Mouse (Mus musculus): Measurements from ENCODE around the gene Gprc6a.

Gprc6a gene

GRCm38 (mm10) chr10:51631411-51632136 lies at the start of gene Gprc6a:
Gprc6a (minus strand) TSS chr10:51631461.
- no peak for DNase-seq (ENCODE audit: low read depth, low spot score)

DNA sequence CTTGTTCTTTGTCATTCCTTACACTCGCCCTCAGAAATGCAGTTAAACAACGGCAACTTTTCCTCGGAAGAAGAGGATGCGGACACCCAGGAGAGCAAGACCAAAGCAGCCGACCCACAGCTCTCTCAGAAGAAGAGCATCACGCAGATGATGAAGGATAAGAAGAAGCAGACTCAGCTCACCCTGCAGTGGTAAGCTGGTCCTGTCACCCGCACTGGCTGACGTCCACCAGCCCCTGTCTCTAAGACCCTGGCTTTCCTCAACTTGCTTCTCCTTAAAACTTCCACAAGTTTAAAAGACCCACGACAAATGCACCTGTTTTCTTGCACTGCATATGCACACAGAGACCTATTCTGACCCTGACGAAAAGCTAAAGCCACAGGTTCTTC lies 47.0 kb upstream of the Gprc6a start:
- no peak for DNase-seq (ENCODE audit: low read depth, low spot score)

- no peak for DNase-seq (ENCODE audit: low read depth, low spot score)
Measured at GRCm38 (mm10) chr10:51677548-51678250, 46.4 kb upstream of the Gprc6a start, which contains the start of gene Rfx6. Rfx6 (plus strand) TSS chr10:51677756.

DNA sequence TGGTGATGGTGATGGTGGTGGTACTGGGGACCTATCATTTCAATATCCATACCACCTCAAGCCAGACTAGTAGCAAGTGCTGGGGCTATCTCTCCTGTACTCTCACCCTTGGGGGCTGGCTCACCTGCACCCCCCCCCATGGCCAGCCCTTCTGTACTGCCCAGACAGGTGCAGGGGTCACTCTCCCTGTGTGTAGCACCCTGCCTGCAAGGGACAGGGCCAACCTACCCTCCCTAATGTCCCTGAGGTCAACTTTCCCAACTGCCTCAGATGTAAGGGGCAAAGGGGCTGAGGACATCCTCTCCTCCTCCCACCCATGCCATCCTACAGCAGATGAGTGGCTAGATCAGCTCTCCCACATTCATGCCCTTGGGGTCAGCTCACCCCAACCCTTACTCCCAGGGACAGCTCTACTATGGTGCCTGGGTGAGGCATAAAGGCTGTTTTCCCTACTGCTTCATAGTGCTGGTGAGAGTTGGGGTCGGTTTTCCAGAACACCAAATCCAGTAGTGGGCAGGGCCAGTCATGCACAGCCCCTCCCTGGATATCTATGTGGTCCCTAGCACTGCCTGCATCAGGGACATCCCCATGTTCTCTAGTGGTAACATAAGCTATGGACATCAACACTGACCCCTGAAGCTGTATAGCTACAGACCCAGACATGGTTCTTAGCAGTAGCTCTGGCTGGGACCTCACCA lies 41.0 kb upstream of the Gprc6a start:
- DNase-seq (ENCODE audit: low read depth, low spot score): no peak

DNA sequence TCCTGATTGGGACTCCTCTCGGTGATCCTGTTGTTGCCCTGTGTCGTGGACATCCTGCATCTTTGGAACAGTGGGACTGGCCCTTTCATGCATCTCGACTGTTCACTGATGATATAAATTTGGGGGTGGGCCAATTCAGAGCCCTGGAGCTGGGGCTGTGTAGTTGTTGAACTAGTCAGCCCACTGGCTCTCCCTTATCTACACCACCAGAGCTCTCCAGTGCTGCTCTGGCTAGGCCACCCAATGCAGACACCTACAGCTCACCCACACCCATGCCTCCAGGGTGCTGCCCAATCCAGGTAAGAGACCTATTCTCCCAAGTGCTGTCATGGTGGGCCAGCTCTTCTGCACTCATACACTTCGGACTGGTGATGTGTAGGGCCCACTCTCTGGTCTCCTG lies 40.3 kb upstream of the Gprc6a start:
- DNase-seq (ENCODE audit: low read depth, low spot score): no peak

- DNase-seq (ENCODE audit: low read depth, low spot score): no peak
Measured at GRCm38 (mm10) chr10:51669334-51669733, 38.1 kb upstream of the Gprc6a start.

DNA sequence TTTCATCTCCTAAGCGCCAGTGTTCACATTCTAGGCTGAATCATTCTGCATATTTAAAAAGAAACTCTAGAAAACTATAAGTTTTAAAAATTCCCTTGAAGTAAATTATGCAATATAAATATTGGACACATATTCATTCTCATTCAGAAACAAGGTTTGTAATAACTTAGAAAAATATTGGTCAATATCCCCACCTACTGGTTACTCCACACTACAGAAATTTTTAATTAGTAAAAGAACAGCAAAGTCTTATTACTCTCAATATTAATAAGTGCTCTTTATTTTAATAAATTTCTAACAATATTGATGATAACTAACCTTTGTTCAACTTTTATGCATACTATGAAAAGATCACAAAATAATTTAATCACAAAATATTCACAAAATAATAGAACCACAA lies 26.1 kb upstream of the Gprc6a start:
- no peak for DNase-seq (ENCODE audit: low read depth, low spot score)

GRCm38 (mm10) chr10:51649506-51650221 lies 18.4 kb upstream of the Gprc6a start:
- DNase-seq (ENCODE audit: low read depth, low spot score): no peak

DNA sequence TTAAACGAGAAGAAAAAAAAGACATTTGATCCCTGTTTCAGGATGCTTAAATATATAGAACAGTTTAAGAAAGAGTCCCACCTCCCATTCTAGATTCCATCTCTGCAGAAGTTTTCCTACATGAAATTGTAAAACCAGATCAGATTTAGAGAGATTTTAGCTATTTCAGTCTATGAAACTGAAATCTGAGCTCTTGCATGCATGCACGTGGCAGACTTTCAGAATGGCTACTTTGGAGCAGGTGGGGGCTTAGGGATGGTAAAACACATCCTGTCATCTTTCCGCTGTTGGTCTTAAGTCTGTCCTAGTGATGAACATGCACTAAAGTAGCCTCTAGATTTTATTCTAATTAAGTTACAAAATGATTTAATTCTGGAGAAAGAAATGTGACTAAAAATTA lies 10.1 kb downstream of the Gprc6a start:
- no peak for DNase-seq (ENCODE audit: low read depth, low spot score)

GRCm38 (mm10) chr10:51620126-51620525 lies 11.1 kb downstream of the Gprc6a start:
- no peak for DNase-seq (ENCODE audit: low read depth, low spot score)

DNA sequence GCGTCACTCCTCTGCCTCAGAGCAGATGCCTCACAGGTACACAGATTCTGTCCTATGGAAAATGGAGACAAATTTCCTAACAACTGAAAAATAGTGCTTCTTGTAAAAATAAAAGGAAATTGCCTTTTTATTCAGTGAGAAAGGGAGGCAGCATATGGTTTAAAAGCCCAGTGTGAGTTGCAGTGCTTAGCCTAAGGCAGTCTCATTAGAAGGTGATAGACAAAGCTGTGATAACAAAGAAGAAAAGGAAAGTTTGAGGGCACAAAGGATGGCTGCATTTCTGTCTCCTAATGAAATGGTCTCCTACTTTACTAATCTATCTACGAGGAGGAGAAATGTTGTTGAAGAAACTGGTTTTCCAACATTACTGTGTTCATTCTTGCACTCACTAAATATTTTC lies 12.7 kb downstream of the Gprc6a start:
- DNase-seq (ENCODE audit: low read depth, low spot score): no peak

GRCm38 (mm10) chr10:51614826-51615590 lies 16.3 kb downstream of the Gprc6a start:
- DNase-seq (ENCODE audit: low read depth, low spot score): no peak

- no peak for DNase-seq (ENCODE audit: low read depth, low spot score)
Measured at GRCm38 (mm10) chr10:51613421-51613820, 17.8 kb downstream of the Gprc6a start.

DNA sequence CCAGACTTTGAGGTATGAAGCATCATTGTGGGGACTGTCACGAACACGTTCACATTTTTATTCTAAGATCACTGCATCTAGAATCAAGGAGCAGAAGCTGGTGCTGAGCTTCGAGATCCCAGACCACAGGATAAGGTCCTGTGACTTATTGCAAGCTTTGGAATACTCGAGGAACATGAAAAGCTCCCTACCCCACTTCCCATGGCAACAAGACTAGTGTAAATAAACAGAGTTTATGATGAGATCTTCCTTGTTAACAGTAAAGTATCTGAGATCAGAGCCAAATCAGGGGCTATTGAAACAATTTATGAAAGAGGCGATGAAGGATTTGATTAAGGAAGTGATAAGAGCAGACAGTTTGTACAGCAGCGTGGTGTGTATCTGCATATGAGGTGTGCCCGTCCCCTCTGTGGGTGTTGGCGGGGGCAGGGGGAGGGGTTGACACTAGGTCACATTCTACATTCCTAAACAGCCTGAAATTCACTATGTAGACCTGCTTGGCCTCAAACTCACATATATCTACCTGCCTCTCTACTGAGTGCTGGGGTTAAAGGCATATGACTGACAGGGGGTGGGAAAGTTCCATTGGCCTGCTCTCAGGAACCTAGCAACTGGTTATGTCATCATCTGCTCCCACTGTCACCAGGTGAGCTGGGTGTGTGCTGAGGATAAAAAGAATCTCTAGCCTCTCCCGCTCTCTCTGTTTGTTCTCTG lies 19.1 kb downstream of the Gprc6a start:
- DNase-seq (ENCODE audit: low read depth, low spot score): no peak

DNA sequence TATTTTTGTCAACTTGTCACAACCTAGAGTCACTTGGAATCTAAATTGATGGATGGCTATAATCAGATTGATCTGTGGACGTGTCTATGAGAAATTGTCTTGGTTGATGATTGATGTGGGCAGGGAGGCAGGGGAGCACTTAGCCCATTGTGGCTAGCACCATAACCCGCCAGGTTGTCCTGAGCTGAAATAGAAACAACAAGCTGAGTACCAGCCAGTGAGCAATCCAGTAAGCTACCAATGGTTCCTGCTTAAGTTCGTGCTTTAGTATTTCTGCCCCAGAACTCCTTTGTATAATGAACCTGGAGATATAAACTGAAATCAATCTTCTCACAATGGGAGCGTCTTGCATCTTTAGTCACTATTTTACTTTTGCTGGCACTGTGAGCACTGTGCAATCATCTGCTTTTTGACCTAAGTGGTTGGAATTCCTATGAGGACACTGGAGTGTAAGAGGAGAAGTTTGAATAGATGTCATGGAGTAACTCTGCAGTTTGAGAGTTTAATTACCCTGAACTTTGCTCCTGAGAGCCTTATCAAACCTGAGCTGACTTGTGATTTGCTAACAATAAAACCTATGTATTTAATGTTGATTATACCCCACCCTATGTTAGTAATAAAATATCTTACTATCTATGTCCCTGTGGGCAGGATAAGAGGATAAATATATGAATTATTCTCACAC lies 21.4 kb downstream of the Gprc6a start:
- no peak for DNase-seq (ENCODE audit: low read depth, low spot score)

GRCm38 (mm10) chr10:51596928-51597635 lies 34.2 kb downstream of the Gprc6a start:
- no peak for DNase-seq (ENCODE audit: low read depth, low spot score)

DNA sequence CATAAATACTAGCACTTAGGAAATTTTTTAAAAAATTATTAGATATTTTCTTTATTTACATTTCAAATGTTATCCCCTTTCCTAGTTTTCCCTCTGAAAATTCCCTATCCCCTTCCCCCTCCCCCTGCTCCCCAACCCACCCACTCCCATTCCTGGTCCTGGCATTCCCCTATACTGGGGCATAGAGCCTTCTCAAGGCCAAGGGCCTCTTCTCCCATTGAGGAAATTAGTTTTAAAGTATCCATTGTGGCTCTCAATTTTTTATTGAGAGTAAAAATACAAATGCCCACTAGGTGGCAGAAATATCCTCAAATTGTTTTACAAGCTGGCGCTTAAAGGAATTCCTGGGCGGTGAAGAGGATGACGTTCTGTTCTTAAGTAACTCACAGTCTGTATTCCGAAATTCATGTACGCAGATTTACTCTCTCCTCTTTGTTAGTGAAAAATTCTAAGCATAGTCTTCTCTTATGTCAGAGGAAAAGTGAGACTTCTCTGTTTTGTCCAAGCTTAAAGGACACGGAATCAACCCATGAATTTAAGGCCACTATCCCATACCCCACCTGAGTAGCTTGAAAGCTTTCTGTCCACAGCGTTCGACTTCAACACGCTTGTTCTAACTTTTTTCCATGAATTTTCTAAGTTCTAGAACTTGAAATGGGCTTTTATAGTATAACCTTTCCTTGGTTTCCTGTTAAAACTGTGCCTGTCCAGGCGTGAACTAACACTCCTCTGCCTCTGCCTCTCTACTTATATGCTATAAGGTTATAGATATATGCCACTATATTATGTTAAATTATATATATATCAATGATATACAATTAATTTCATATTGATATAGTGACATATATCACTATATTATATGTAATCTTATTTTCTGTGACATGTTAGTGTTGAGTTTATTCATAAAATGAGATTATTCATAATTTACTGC lies 36.0 kb downstream of the Gprc6a start:
- DNase-seq (ENCODE audit: low read depth, low spot score): peak; percentile 8

- no peak for DNase-seq (ENCODE audit: low read depth, low spot score)
Measured at GRCm38 (mm10) chr10:51591574-51591973, 39.7 kb downstream of the Gprc6a start.
